Mouse (Mus musculus) heart, embryonic 14.5 days (tissue): ENCODE results near the gene Clstn1. TPM values are rescaled to one million over a fixed set of nuclear protein-coding genes. Genes with fewer than 3 reads are reported as not detected.

Experiments
- ATAC-seq: fragments of 200-750 bp; cut with Nextera tagmentation; 2 replicates; pipeline ENCODE4 v1.8.0; 2017; ENCODE audit warnings: low read depth, moderate TSS enrichment; ENCODE audit not compliant: insufficient number of reproducible peaks, insufficient read depth, low FRiP score
- H3K27ac ChIP-seq, 2 experiments: fragments of 200-500 bp in 1 of 2; fragments of 300-500 bp in 1 of 2; sonication (generic) in 1 of 2; replicated peaks in 1 of 2; 2 replicates each; pipeline ENCODE4 v1.5.1; 2012 to 2014; ENCODE audit warnings: low read depth in 2 of 2, low read length in 2 of 2, control low read depth in 1 of 2, mild to moderate bottlenecking in 1 of 2, mixed read lengths in 1 of 2; ENCODE audit not compliant: control insufficient read depth in 1 of 2, insufficient read depth in 1 of 2
- H3K27me3 ChIP-seq: fragments of 300-500 bp; sonication (generic); 2 replicates; pipeline ENCODE4 v1.6.1; 2014; ENCODE audit warnings: mild to moderate bottlenecking, low read length, control low read depth; ENCODE audit not compliant: control insufficient read depth, insufficient read depth
- H3K36me3 ChIP-seq: fragments of 300-500 bp; sonication (generic); 2 replicates; pipeline ENCODE4 v1.6.1; 2014; ENCODE audit warnings: mild to moderate bottlenecking, control low read depth, low read length, mixed read lengths; ENCODE audit not compliant: control insufficient read depth, insufficient read depth
- H3K4me1 ChIP-seq, 2 experiments: fragments of 200-500 bp in 1 of 2; fragments of 300-500 bp in 1 of 2; sonication (generic) in 1 of 2; 2 replicates each; pipeline ENCODE4 v1.6.1; 2012 to 2014; ENCODE audit warnings: low read length in 2 of 2, control low read depth in 1 of 2, mixed read lengths in 1 of 2; ENCODE audit not compliant: control insufficient read depth in 2 of 2, insufficient read depth in 2 of 2
- H3K4me2 ChIP-seq: fragments of 300-500 bp; sonication (generic); 2 replicates; pipeline ENCODE4 v1.6.1; 2014; ENCODE audit warnings: mild to moderate bottlenecking, low read length
- H3K4me3 ChIP-seq, 2 experiments: fragments of 200-500 bp in 1 of 2; fragments of 300-500 bp in 1 of 2; sonication (generic) in 1 of 2; 2 replicates each; pipeline ENCODE4 v1.5.1; 2012 to 2014; ENCODE audit warnings: low read length in 2 of 2, mild to moderate bottlenecking in 2 of 2, control low read depth in 1 of 2, low read depth in 1 of 2, moderate library complexity in 1 of 2; ENCODE audit not compliant: control insufficient read depth in 1 of 2, insufficient read depth in 1 of 2
- H3K9ac ChIP-seq: fragments of 300-500 bp; sonication (generic); 2 replicates; pipeline ENCODE4 v1.6.1; 2014; ENCODE audit warnings: mild to moderate bottlenecking, low read length
- H3K9me3 ChIP-seq: fragments of 300-500 bp; sonication (generic); 2 replicates; pipeline ENCODE4 v1.6.1; 2016; ENCODE audit warnings: low read length, control low read depth; ENCODE audit not compliant: control insufficient read depth
- WGBS: fragments of 180-500 bp; shearing (Covaris S2); extraction: QIAGEN DNeasy Blood & Tissue Kit; methylation state at CpG from one replicate; pipeline ENCODE4 v1.1.7; 2014; 5-methylcytosine and 5-hydroxymethylcytosine counted together
- polyA plus RNA-seq: library from polyadenylated mRNA; unstranded; fragments of >200 nt; fragmentation: Nextera tagmentation; extraction: Ambion mirVana; gene quantifications from 2 replicates; pipeline ENCODE4 v1.2.1, GENCODE M21; 2014

Clstn1 gene
- polyA plus RNA-seq, 1 experiment from 2014 or later = 18.5 TPM

DNA sequence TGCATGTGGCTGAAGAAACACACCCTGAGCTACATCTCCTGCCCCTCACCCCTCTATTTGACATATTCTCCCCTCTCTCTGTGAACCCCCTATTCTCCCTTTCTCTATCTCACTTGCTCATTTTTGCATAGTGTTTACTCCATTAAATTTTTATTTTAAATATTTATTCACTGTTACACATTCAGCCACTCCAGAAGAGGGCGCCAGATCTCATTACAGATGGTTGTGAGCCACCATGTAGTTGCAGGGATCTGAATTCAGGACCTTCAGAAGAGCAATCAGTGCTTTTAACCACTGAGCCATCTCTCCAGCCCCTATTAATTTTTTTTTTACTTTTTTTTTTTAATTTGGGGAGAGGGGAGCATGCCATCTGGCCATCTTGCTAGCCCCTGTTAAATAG lies 3.9 kb downstream of the Clstn1 start:
- no peak for ATAC-seq
- H3K27ac ChIP-seq = no peak overlapping the region
- H3K27me3 ChIP-seq = peaks cover 35% of the 10 kb centered on the region
- H3K4me3 ChIP-seq = no peak overlapping the region
- H3K36me3 ChIP-seq = no peaks in the 10 kb centered on the region
- H3K9me3 ChIP-seq = no peaks in the 10 kb centered on the region; the same call in 1 of the 2 replicates
- no peak overlapping the region for H3K4me2 ChIP-seq
- H3K9ac ChIP-seq = no peak overlapping the region
- peaks cover 6 to 7% of the 10 kb centered on the region in 2 experiments; a peak in 3 of 4 replicates for H3K4me1 ChIP-seq
- WGBS = 65% methylated on average over 1 of the region's 1 CpGs

- H3K4me1 ChIP-seq = peaks cover 6 to 7% of the 10 kb centered on the region in 2 experiments; a peak in 3 of 4 replicates
- H3K4me3 ChIP-seq = no peak overlapping the region
- no peaks in the 10 kb centered on the region; the same call in 1 of the 2 replicates for H3K9me3 ChIP-seq
- no peak for ATAC-seq
- H3K4me2 ChIP-seq = no peak overlapping the region
- H3K36me3 ChIP-seq = no peaks in the 10 kb centered on the region
- 82% methylated on average over 2 of the region's 2 CpGs for WGBS
- no peak overlapping the region for H3K27ac ChIP-seq
- peaks cover 26% of the 10 kb centered on the region for H3K27me3 ChIP-seq
- H3K9ac ChIP-seq = no peak overlapping the region
These were observed 5.2 kb downstream of the Clstn1 start for GRCm38 (mm10) chr4:149591486-149591885.

DNA sequence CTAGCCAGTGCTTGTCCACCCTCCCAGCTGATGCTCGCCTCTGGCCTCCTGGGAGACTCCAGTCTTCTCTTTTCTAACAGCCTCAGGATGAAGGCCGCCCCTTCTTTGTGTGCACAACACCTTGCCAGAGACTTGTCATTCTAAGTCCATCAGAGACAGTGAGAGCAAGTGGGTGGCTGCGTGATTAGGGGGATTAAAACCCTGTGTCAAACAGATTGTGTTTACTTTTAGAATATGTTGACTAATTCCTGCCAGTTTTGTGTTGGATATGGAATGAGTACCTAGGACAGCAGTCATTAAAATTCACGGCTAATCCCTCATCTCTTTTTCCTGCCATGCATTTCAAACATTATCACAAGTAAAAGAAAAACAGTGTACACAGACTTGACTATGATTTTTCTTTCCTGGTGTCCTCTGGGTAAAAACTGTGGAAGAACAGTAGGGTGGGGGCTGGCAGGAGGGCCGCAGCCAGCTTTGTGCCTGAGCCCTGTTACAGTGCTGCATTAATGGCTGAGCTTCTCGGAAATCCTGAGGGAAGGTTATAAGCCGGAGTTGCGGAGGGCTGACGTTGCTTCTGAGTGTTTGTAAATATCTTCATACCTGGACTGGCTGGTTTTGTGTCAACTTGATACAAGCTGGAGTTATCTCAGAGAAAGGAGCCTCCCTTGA lies 8.8 kb downstream of the Clstn1 start:
- Histone ChIP-seq H3K4me2 (no peak overlapping the region), H3K4me1 (peaks cover 0 to under 1% of the 10 kb centered on the region in 2 experiments; a peak in 1 of 4 replicates), H3K27me3 (no peaks in the 10 kb centered on the region), H3K9me3 (no peaks in the 10 kb centered on the region; the same call in 1 of the 2 replicates), H3K4me3 (no peak overlapping the region), H3K36me3 (no peaks in the 10 kb centered on the region), H3K9ac (no peak overlapping the region), H3K27ac (no peak overlapping the region)
- WGBS = 87% methylated on average over 9 of the region's 9 CpGs
- no peak for ATAC-seq

GRCm38 (mm10) chr4:149597641-149598208 lies 11.5 kb downstream of the Clstn1 start:
- no peak overlapping the region for H3K4me3 ChIP-seq
- no peak overlapping the region for H3K9ac ChIP-seq
- H3K27me3 ChIP-seq = 0 out of 2 replicates have a peak, but pooled peaks cover 1% of the 10 kb centered on the region
- peaks cover 9 to 14% of the 10 kb centered on the region in 2 experiments; a peak in 3 of 4 replicates for H3K4me1 ChIP-seq
- no peaks in the 10 kb centered on the region for H3K9me3 ChIP-seq
- no peaks in the 10 kb centered on the region for H3K36me3 ChIP-seq
- no peak for ATAC-seq
- no peak overlapping the region for H3K27ac ChIP-seq
- H3K4me2 ChIP-seq = no peak overlapping the region
- 73% methylated on average over 12 of the region's 12 CpGs for WGBS

- no peak overlapping the region for H3K9ac ChIP-seq
- WGBS = 95% methylated on average over 6 of the region's 6 CpGs
- no peak overlapping the region for H3K4me2 ChIP-seq
- H3K36me3 ChIP-seq = no peaks in the 10 kb centered on the region
- H3K27me3 ChIP-seq = 0 out of 2 replicates have a peak, but pooled peaks cover 7% of the 10 kb centered on the region
- H3K4me1 ChIP-seq = peaks cover 9 to 14% of the 10 kb centered on the region in 2 experiments; a peak in 3 of 4 replicates
- no peak for ATAC-seq
- no peak overlapping the region for H3K27ac ChIP-seq
- H3K4me3 ChIP-seq = no peak overlapping the region
- no peaks in the 10 kb centered on the region for H3K9me3 ChIP-seq
These were observed 13.3 kb downstream of the Clstn1 start for GRCm38 (mm10) chr4:149599549-149599948.

DNA sequence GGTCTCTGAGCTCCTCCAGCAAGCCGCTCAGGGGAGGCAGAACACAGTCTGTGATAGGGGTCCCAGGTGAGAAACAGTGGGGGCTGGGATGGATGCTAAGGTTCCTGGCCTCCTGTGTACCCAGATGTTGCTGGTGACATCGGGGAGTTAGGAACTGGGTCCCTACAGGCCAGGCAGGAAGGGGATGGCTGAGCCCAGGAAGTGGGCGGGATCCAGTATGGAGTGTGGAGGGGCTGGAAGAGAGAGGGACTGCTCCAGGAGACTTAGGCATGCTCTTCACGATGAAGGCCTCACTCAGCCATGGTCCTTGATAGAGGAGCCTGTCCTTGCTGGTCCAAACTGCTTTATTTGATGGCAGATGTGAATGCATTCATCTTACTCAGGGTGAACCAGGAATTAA lies 13.9 kb downstream of the Clstn1 start:
- ATAC-seq = 0 out of 2 replicates have a peak, but pooled peaks have one; percentile 15
- Histone ChIP-seq H3K36me3 (no peaks in the 10 kb centered on the region), H3K4me3 (no peak overlapping the region), H3K27ac (no peak overlapping the region), H3K9me3 (no peaks in the 10 kb centered on the region), H3K9ac (no peak overlapping the region), H3K4me2 (no peak overlapping the region), H3K4me1 (peaks cover 9 to 14% of the 10 kb centered on the region in 2 experiments; a peak in 3 of 4 replicates), H3K27me3 (0 out of 2 replicates have a peak, but pooled peaks cover 11% of the 10 kb centered on the region)
- 86% methylated on average over 4 of the region's 4 CpGs for WGBS

DNA sequence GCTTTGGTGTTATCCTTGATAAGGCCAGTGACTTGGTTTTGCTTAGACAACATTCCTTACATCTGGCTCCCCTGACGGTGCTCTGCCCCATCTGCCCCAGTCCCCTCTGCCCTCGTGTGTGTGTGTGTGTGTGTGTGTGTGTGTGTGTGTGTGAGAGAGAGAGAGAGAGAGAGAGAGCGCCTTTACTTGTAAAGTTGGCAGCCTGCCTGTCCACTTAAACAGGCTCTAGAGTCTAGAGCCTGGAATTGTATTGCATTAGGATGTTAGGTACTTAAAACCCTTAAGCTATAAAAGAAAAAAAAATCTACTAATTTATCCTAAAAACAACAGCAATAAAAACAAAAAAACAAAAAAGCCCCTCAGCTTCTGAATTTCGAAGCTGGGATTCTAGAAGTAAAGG lies 15.2 kb downstream of the Clstn1 start:
- Histone ChIP-seq H3K9me3 (no peaks in the 10 kb centered on the region), H3K27ac (peak overlapping the region in 1 of 2 experiments; percentile 12; a peak in 1 of 4 replicates), H3K4me3 (no peak overlapping the region), H3K9ac (no peak overlapping the region), H3K27me3 (0 out of 2 replicates have a peak, but pooled peaks cover 14% of the 10 kb centered on the region), H3K4me2 (no peak overlapping the region), H3K36me3 (no peaks in the 10 kb centered on the region), H3K4me1 (peaks cover 9 to 14% of the 10 kb centered on the region in 2 experiments; a peak in 3 of 4 replicates)
- no peak for ATAC-seq
- 16% methylated on average over 4 of the region's 4 CpGs for WGBS
